Mouse (Mus musculus): ENCODE measurements at regions not wholly inside any gene's neighbourhood (a gene's known extent, or its start where the extent isn't known, plus 50 kb on each side); places are given as distances from the start of the nearest gene placed in this dataset.

DNA sequence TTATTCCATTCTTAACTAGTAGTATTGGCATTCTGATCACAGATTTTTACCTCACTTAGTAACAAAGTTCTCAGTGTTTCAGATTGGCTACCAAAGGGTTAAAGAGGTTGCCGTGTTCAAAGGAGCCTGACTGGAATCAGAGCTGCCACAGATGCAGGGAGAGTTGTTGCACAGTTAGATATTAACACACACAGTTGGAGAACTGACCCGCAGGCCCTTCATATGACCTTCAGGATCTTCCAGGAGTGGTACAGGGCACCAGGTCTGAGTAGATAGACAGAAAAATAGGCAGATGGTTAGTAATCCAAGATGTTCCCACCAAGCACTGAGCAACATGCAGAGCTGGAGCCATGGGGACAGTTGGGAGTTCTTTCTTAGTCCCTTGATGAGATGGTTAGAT, 123.1 kb downstream of the Tmem17 start:
- no peak for TF ChIP-seq CTCF (IDR thresholded peaks at IDR 0.05; ENCODE audit: low read depth, low read length)
- TF ChIP-seq TAL1 (conservative IDR thresholded peaks at IDR 0.05; ENCODE audit: low read depth, low read length) = no peak
- TF ChIP-seq POLR2AphosphoS5 (IDR thresholded peaks at IDR 0.05; ENCODE audit: insufficient replicate concordance, low read depth, low read length) = no peak
- no peak for TF ChIP-seq GATA2 (IDR thresholded peaks at IDR 0.05; ENCODE audit: borderline replicate concordance, low read depth, low read length)
- TF ChIP-seq GATA1 (IDR thresholded peaks at IDR 0.05; ENCODE audit: borderline replicate concordance, low read length) = no peak
- peaks cover 9% of the 10 kb centered on the region; the same call in 1 of the 2 replicates for H3K27me3 ChIP-seq (ENCODE audit: insufficient read depth, low read length)
- ATAC-seq (ENCODE audit: extremely low read depth, insufficient number of reproducible peaks, low FRiP score, poor library complexity, severe bottlenecking) (no peak), DNase-seq (ENCODE audit: low spot score) (no peak)
- H3K9me3 ChIP-seq (replicated peaks) = no peaks in the 10 kb centered on the region
- peaks cover 17% of the 10 kb centered on the region for H3K4me1 ChIP-seq (ENCODE audit: insufficient read depth, low read depth, low read length)
- no peak overlapping the region for H3K4me3 ChIP-seq (ENCODE audit: low read depth, low read length)
- no peaks in the 10 kb centered on the region for H3K36me3 ChIP-seq (replicated peaks)

DNA sequence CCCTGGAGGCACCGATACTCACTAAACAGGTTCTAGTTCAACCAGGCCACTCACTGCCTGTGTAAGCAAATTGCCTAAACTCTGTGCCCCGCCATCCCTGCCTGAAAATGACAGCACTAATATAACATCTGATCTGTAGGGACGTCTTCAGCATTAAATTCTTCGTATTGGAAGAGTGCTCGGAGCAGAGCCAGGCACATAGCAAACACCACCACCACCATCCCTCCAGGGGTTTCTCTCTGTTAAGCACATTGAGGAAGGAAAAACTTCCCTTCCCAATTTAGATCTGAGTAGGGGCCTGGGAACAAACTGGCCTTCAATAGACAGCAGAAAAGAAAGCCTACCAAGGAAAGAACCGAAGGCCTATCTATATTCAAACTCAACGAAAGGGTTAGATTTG, 124.4 kb downstream of the Tmem17 start:
- no peak for TF ChIP-seq GATA1 (IDR thresholded peaks at IDR 0.05; ENCODE audit: borderline replicate concordance, low read length)
- TF ChIP-seq TAL1 (conservative IDR thresholded peaks at IDR 0.05; ENCODE audit: low read depth, low read length) = no peak
- TF ChIP-seq CTCF (IDR thresholded peaks at IDR 0.05; ENCODE audit: low read depth, low read length) = no peak
- TF ChIP-seq GATA2 (IDR thresholded peaks at IDR 0.05; ENCODE audit: borderline replicate concordance, low read depth, low read length) = no peak
- TF ChIP-seq POLR2AphosphoS5 (IDR thresholded peaks at IDR 0.05; ENCODE audit: insufficient replicate concordance, low read depth, low read length) = no peak
- Histone ChIP-seq H3K36me3 (replicated peaks) (no peaks in the 10 kb centered on the region), H3K4me1 (ENCODE audit: insufficient read depth, low read depth, low read length) (peaks cover 17% of the 10 kb centered on the region), H3K4me3 (ENCODE audit: low read depth, low read length) (no peak overlapping the region), H3K27me3 (ENCODE audit: insufficient read depth, low read length) (peaks cover 9% of the 10 kb centered on the region; the same call in 1 of the 2 replicates), H3K9me3 (replicated peaks) (no peaks in the 10 kb centered on the region)
- ATAC-seq (ENCODE audit: extremely low read depth, insufficient number of reproducible peaks, low FRiP score, poor library complexity, severe bottlenecking) (no peak), DNase-seq (ENCODE audit: low spot score) (no peak)

DNA sequence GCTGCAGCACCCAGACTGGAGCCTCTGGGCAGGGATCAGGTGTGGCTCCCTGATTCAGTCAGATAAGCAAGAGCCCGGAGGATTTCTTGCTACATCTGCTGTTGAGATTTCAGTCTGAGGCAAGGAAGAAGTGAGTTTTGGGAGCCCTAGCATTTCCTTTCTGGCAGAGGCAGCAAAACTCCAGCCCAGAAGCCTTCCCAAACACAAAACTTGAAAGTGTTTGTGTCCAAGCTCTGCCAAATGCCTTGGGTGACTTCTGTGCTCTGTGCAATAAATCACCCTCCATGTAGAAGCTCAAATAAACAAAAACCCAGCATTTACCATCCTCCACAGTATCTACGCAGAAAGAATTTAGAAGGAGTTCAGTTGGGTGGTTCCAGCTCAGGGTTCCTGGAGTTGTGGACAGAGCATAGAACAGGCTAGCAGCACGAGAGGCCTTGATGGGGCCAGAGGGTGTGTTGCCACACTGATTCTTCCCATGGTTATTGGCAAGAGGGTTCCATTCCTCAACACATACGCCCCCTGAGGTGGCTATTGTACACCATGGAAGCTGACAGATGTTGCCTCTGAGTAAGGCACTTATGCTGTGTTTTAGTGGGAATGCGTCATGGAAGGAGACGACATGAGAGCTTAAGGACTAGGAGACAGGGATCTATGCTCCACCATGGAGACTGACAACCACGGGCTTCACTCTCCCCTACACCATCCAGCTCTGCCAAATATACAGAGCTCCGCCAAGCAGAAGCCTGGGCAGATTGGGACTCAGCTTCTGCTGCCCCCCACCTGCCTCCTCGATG, 125.1 kb downstream of the Tmem17 start:
- Histone ChIP-seq H3K27me3 (ENCODE audit: insufficient read depth, low read length) (peaks cover 9% of the 10 kb centered on the region; the same call in 1 of the 2 replicates), H3K4me1 (ENCODE audit: insufficient read depth, low read depth, low read length) (peaks cover 14% of the 10 kb centered on the region), H3K4me3 (ENCODE audit: low read depth, low read length) (no peak overlapping the region), H3K36me3 (replicated peaks) (no peaks in the 10 kb centered on the region), H3K9me3 (replicated peaks) (no peaks in the 10 kb centered on the region)
- TF ChIP-seq GATA2 (IDR thresholded peaks at IDR 0.05; ENCODE audit: borderline replicate concordance, low read depth, low read length) (no peak), POLR2AphosphoS5 (IDR thresholded peaks at IDR 0.05; ENCODE audit: insufficient replicate concordance, low read depth, low read length) (no peak), GATA1 (IDR thresholded peaks at IDR 0.05; ENCODE audit: borderline replicate concordance, low read length) (no peak), TAL1 (conservative IDR thresholded peaks at IDR 0.05; ENCODE audit: low read depth, low read length) (no peak), CTCF (IDR thresholded peaks at IDR 0.05; ENCODE audit: low read depth, low read length) (no peak)
- DNase-seq (ENCODE audit: low spot score) (no peak), ATAC-seq (ENCODE audit: extremely low read depth, insufficient number of reproducible peaks, low FRiP score, poor library complexity, severe bottlenecking) (no peak)

DNA sequence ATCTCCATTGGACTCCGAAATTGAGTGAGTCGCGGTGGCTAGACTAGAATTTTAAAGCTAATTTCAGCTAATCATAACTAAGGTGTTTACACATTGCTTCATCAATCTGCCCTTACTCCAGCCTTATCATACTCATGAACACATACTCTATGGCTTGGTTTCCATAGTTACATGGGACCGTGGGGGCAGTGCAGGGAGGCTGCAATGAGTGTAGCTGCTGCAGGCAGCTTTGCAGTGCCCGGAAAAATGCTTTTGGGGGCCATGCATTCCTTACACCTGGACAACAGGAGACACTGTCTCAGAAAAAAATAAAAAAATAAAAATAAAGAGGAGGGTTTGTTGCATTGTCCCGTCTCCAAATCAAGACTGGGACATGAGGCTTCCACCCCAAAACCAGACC, 126.3 kb downstream of the Tmem17 start:
- no peaks in the 10 kb centered on the region for H3K9me3 ChIP-seq (replicated peaks)
- DNase-seq (ENCODE audit: low spot score) = no peak
- peaks cover 2% of the 10 kb centered on the region for H3K4me1 ChIP-seq (ENCODE audit: insufficient read depth, low read depth, low read length)
- no peak for ATAC-seq (ENCODE audit: extremely low read depth, insufficient number of reproducible peaks, low FRiP score, poor library complexity, severe bottlenecking)
- no peak overlapping the region for H3K4me3 ChIP-seq (ENCODE audit: low read depth, low read length)
- peaks cover 9% of the 10 kb centered on the region; the same call in 1 of the 2 replicates for H3K27me3 ChIP-seq (ENCODE audit: insufficient read depth, low read length)
- TF ChIP-seq GATA2 (IDR thresholded peaks at IDR 0.05; ENCODE audit: borderline replicate concordance, low read depth, low read length) (no peak), TAL1 (conservative IDR thresholded peaks at IDR 0.05; ENCODE audit: low read depth, low read length) (no peak), GATA1 (IDR thresholded peaks at IDR 0.05; ENCODE audit: borderline replicate concordance, low read length) (no peak), POLR2AphosphoS5 (IDR thresholded peaks at IDR 0.05; ENCODE audit: insufficient replicate concordance, low read depth, low read length) (no peak), CTCF (IDR thresholded peaks at IDR 0.05; ENCODE audit: low read depth, low read length) (no peak)
- no peaks in the 10 kb centered on the region for H3K36me3 ChIP-seq (replicated peaks)

DNA sequence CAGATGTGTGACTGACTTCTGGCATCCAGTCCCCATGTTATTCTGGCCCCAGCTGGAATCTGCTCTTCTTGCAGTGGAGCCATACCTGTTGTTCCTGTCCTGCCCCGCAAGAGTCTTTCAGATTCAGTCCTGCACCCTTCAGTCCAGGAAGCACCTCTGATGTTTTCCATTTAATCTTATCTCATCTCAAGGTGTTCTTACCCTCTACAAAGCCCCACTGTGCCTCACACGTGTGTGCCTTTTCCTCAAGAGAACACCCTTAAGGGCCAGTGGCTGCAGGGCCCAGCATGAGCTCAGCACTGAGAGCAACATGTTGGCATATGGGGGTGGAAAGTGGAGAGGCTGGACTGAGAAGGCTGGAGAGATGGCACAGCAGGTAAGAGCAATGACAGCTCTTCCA, 126.8 kb downstream of the Tmem17 start:
- DNase-seq (ENCODE audit: low spot score) = no peak
- H3K27me3 ChIP-seq (ENCODE audit: insufficient read depth, low read length) = peaks cover 9% of the 10 kb centered on the region; the same call in 1 of the 2 replicates
- no peaks in the 10 kb centered on the region for H3K36me3 ChIP-seq (replicated peaks)
- ATAC-seq (ENCODE audit: extremely low read depth, insufficient number of reproducible peaks, low FRiP score, poor library complexity, severe bottlenecking) = no peak
- H3K4me1 ChIP-seq (ENCODE audit: insufficient read depth, low read depth, low read length) = no peaks in the 10 kb centered on the region
- TF ChIP-seq CTCF (IDR thresholded peaks at IDR 0.05; ENCODE audit: low read depth, low read length) (no peak), POLR2AphosphoS5 (IDR thresholded peaks at IDR 0.05; ENCODE audit: insufficient replicate concordance, low read depth, low read length) (no peak)
- no peak overlapping the region for H3K4me3 ChIP-seq (ENCODE audit: low read depth, low read length)
- H3K9me3 ChIP-seq (replicated peaks) = no peaks in the 10 kb centered on the region

DNA sequence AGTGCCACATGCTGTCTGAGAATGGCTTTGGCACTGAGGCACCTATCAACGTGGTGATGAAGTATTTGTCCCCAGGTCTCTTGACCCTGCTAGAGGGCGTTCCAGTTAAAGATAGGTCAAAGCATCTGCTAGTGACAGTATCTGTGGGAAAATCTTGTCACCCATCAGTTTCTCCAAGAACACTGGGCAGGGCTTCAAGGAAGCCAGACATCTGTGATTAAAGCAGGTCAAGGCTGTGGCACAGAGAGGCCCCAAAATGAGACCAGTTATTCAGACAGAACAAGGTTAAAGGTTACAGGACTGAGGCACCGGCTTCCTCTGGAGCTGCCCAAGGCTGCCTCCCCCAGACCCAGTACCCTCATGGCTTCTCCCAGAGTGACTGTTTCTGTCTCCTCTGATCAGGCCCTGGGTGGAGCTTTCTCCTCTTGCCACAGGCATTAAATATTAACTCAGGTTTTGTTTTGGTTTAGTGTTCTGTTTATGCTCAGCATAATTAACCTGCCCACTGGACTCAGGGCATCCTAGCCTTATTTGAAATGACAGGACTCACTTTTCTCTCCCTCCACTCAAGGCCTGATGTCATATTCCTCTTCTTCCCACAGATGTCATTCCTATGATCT, 128.6 kb downstream of the Tmem17 start:
- Histone ChIP-seq H3K36me3 (replicated peaks) (no peaks in the 10 kb centered on the region), H3K27me3 (ENCODE audit: insufficient read depth, low read length) (peaks cover 10% of the 10 kb centered on the region; the same call in 1 of the 2 replicates), H3K9me3 (replicated peaks) (no peaks in the 10 kb centered on the region), H3K4me3 (ENCODE audit: low read depth, low read length) (no peak overlapping the region), H3K4me1 (ENCODE audit: insufficient read depth, low read depth, low read length) (no peaks in the 10 kb centered on the region)
- DNase-seq (ENCODE audit: low spot score) (no peak), ATAC-seq (ENCODE audit: extremely low read depth, insufficient number of reproducible peaks, low FRiP score, poor library complexity, severe bottlenecking) (no peak)
- TF ChIP-seq GATA2 (IDR thresholded peaks at IDR 0.05; ENCODE audit: borderline replicate concordance, low read depth, low read length) = no peak
- TF ChIP-seq CTCF (IDR thresholded peaks at IDR 0.05; ENCODE audit: low read depth, low read length) = no peak
- TF ChIP-seq GATA1 (IDR thresholded peaks at IDR 0.05; ENCODE audit: borderline replicate concordance, low read length) = no peak
- no peak for TF ChIP-seq POLR2AphosphoS5 (IDR thresholded peaks at IDR 0.05; ENCODE audit: insufficient replicate concordance, low read depth, low read length)
- no peak for TF ChIP-seq TAL1 (conservative IDR thresholded peaks at IDR 0.05; ENCODE audit: low read depth, low read length)

Data from G1E (cell line).